Mouse (Mus musculus) heart, postnatal 0 days (tissue): Measurements from ENCODE around the gene Gabrb3.

ENCODE experiments used
- CTCF ChIP-seq: IDR thresholded peaks from 2 replicates; pipeline ENCODE4 v1.5.1; 2016; ENCODE audit warnings: antibody characterized with exemption, control low read depth, low read depth
- EP300 ChIP-seq: IDR thresholded peaks from 2 replicates; pipeline ENCODE4 v1.6.1; 2016; ENCODE audit warnings: antibody characterized with exemption, low read depth

DNA sequence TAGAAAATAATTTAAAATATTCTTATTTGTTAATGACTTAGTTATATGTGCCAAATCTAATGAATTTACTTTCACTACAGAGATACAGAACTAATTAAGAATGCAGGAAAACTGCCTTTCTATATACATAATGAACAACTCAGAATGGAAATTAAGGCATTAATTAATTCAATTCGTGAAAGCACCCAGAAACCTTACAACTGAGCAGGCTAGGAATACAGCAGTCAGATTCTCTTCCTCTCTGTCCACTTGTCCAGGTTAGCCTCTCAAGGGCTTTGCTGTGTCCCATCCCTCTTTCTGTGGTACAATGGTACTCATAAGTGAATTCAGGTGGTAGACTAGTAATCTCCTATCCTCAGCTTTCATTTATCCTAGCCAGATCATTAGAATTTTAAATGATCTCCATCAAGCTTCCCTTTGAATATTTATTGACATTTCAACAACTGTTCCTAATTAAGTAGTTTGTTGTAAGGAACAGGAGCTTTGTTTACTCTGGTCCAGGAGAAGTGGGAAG lies 422.9 kb downstream of the Gabrb3 start:
- no peak for TF ChIP-seq CTCF
- TF ChIP-seq EP300, result no peak
